Mouse (Mus musculus) liver, embryonic 14.5 days (tissue): ENCODE results near the gene Igf2.

ENCODE experiments used
- CTCF ChIP-seq: IDR thresholded peaks from 2 replicates; pipeline ENCODE4 v1.5.1; 2016; ENCODE audit warnings: antibody characterized with exemption, low read depth, control low read depth
- EP300 ChIP-seq: IDR thresholded peaks from 2 replicates; pipeline ENCODE4 v1.6.1; 2016; ENCODE audit warnings: antibody characterized with exemption, low read depth

GRCm38 (mm10) chr7:142659181-142659681, 7.4 kb downstream of the Igf2 start:
- TF ChIP-seq EP300: no peak
- TF ChIP-seq CTCF: no peak
